Mouse (Mus musculus) bone marrow macrophage, adult 2 months (primary cell): Measurements from ENCODE around the gene Atp7a.

Experiments used
- CTCF ChIP-seq: IDR thresholded peaks from 2 replicates; pipeline ENCODE4 v1.5.1; 2012; ENCODE audit warnings: low read depth, mild to moderate bottlenecking, low read length, moderate library complexity
- POLR2A ChIP-seq: IDR thresholded peaks from 2 replicates; pipeline ENCODE4 v1.6.1; 2012; ENCODE audit warnings: mild to moderate bottlenecking, low read depth, low read length, borderline replicate concordance

DNA sequence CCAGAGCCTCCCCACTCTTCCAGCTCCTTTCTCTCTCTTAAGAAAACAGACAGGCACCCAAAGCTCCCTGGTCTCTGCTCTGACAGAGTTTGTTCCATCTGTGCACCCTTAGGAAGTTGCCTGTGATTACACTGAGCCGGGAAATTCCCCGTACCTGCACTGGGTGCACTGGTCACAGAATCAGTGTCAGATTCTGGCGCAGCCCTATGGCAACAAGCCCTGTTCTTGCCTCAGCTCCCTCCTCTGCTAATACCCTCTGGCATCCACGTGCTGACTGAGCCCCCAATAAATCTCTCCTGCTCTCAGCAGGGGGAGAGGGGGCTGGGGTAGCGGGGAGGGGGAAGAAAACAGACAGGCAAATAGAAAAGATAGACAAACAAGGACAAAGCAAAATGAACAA lies 65.9 kb downstream of the Atp7a start:
- TF ChIP-seq CTCF (no peak), POLR2A (no peak)
